Mouse (Mus musculus) CD4-positive helper T cell, adult 2 months (primary cell): ENCODE results near the gene Haus3.

Source experiments
- DNase-seq: peaks from one replicate; pipeline ENCODE4 v3.0.0-alpha.2; 2012; ENCODE audit warnings: low read depth, missing footprints, low spot score

Haus3 gene

GRCm38 (mm10) chr5:34186961-34187391 is 17.6 kb upstream of the Haus3 start:
- DNase-seq = peak; percentile 61

GRCm38 (mm10) chr5:34186391-34186790 is 17.1 kb upstream of the Haus3 start:
- no peak for DNase-seq

DNA sequence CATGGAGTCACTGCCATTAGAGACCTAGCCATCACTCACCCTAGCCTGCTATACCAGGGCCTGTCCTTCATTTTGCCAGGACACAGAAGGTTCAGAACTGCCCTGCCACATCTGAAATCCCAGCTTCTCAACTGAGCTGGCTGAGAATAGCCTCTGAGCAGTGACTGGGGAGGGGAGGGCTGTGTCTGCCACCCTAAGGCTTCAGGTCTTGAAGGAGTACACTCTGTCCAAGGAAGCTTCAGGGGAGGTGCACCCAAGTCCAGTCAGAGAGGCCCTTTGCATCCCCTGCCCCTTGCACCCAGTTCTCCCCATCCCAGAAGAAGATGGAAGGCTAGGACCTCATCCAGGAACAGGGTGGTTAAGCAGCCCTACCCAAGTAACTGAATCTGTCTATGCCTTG is 16.5 kb upstream of the Haus3 start:
- no peak for DNase-seq

GRCm38 (mm10) chr5:34185051-34185580 is 15.8 kb upstream of the Haus3 start:
- DNase-seq = no peak

GRCm38 (mm10) chr5:34183976-34184375 is 14.6 kb upstream of the Haus3 start:
- no peak for DNase-seq

DNA sequence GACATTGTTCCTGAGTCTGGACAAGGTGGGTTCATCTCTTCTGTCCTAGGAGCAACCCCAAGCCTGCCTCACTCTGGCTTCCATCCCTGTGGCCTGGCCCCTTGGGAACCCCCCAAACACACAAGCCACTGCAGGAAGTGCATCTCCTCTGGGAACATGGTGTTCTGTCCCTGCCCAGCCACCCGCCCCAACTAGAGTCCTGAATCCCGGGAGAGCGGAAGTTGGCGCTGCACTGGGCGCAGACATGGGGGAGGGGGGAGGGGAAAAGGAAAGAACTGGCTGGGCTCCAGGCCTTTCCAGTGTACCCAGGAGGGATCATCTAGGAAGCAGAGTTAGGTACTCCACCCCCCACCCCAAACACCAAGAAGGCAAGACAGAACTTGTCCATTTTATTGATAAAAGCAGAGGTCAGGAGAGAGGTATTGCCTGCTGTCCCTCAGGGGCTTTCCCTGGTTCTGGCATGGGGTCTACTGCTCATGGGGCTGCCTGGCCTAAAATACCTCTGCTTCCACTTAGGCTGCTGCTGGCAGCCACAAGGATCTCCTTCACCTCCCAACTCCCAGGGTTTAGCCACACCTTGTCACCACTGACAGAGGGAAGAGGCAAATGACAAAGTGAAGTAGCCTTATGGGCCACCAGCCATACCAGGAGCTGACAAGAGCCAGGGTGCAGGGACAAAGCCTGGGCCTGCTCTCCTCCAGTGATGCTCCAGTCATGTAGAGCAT is 14.0 kb upstream of the Haus3 start:
- no peak for DNase-seq

DNA sequence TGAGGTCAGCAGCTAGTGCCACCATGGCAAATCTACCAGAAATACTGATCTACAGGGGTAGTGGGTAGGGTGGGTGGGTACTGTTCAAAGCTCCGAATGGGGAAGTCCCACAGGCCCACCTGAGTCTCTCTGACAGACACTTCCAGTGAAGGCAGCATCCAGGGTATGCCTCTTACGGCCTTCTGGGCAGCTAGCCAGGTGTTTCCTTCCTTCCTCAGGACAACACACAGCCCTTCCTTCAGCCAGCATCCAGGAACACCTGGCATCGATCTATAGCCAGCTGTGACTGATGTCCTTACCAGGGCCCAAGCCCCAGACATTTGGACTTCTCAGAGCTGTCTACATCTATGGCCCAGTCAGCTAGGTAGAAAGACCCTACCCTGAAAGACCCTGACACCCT is 13.2 kb upstream of the Haus3 start:
- no peak for DNase-seq

- no peak for DNase-seq
Observed at GRCm38 (mm10) chr5:34177821-34178220, 8.5 kb upstream of the Haus3 start.

GRCm38 (mm10) chr5:34177091-34177490 is 7.8 kb upstream of the Haus3 start:
- DNase-seq = no peak

GRCm38 (mm10) chr5:34176691-34177090 is 7.4 kb upstream of the Haus3 start:
- no peak for DNase-seq

DNA sequence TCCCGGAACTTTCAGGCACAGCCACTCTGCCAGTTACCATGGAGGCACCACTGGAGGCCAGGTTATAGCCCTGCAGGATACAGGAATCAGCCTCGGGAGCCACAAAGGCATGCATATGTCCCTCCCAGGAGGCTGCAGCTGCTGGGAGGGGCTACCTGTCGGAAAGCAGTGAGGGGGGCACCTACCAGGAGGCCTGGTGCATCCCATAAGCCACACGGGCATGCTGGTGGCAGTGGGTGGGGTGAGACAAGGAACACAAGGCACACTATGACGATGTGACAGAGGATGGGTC is 6.0 kb upstream of the Haus3 start:
- no peak for DNase-seq

GRCm38 (mm10) chr5:34174550-34175402 is 5.4 kb upstream of the Haus3 start:
- peak; percentile 0 for DNase-seq

DNA sequence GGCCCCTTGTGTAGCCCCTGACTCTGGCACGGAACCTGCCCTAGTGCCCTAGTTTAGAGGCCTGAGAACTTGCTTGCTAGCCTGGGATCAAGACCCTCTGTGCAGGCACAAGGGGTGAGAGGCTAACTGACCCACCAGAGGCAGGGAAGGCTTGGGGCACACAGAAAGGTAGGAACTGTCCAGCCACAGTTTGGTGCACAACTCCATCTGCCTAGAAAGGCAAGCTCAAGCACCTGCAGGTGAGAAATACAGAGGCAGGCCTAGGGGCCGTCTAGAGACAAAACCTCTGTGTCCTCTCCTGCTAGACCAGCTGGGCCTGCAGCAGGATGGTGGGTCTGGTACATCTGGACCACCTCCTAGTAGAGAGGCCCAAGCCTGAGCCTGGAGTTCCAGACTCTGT is 4.7 kb upstream of the Haus3 start:
- no peak for DNase-seq

DNA sequence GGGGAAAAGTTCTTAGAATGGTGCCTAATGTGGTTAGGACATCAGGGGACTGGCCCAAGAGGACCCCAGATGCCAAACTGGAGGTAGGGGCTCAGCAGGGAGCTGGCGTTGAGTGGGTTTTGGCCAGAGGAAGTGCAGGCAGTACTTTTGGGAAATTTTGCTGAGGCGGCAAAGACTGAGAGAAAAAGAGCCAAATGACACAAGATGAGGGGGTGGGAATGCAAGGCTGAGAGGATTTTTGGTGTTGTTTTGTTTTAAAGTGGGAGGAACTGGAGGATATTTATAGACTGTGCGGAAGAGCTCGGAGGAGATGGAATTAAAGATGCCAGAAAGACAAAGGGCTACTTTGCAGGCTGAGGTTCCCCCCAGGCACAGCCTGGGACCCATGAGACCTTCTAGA is 1.4 kb upstream of the Haus3 start:
- peak; percentile 6 for DNase-seq

DNA sequence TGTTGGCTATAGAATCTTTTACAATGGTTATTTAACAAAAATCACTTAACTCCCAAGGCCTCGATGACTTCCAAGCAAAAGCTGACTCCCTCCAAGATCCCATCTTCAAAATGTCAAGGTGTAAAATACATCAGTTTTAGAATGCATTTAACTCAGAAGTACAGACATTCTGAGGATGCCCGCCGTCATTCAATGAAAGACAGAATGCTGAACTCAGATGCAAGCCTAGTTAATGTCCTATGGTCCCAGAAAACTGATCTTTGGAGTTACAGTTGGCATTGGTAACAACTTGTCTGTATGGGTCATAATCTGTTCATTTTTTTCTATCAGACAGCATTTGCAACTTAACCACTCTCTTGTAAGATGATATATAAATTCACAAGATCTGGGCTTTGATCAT is 627 bp upstream of the Haus3 start:
- no peak for DNase-seq

DNA sequence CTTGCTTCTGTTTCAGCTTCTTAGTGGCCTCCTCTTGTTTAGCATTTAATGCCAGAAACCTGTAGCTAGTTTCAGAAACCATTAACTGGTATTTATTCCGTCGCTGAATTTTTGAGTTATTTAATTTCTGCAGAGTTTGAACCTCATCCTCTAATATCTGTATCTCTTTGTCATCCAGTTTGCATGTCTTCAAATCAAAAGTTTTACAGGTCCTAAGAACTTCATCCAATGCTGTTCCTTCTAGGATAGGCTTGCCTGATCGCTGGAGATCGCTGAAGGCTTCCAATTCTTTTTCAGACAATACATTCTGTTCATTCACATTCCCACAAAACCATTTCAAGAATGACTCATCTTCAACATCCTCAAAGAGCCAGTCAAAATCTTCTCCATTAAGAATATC is 1.5 kb downstream of the Haus3 start:
- DNase-seq = no peak

- no peak for DNase-seq
Observed at GRCm38 (mm10) chr5:34165793-34166192, 3.5 kb downstream of the Haus3 start.

DNA sequence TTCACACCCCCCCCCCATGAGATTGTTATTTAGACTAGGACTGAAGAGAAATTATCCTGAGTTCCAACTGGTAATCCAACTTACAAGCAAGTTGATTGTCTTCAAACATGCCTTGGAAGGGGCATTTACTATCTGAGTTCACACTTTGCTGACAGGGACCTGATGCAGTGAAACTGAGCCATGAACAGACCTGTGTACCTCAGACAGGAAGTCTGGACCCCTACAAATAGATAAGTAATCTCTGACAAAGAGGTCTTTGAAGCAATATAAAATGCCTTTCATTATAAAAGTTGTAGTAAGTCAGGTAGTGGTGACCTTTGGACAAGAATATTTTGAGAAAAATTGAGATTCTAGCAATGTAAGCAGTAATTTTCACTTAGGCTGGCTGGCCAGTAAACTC is 20.9 kb downstream of the Haus3 start:
- no peak for DNase-seq

- no peak for DNase-seq
Observed at GRCm38 (mm10) chr5:34147554-34147953, 21.8 kb downstream of the Haus3 start.

DNA sequence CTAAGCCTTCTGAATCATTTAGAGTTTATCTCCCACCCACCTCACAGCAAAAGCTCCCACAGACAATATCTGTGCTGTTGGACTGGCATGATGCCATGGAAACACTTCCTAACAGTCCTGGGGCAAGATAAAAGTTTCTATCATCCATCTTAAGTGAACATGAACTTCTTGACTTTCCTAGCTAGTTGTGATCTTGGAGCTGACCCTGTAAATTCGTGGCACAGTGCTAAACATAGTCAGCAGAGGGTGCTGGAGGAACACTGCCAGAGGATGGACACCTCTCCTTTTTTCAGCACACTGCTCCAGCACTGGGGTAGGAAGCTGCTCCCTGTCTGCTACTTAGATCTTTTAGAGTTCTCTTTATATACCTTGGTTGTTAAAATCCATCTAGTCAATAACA is 29.6 kb downstream of the Haus3 start:
- DNase-seq = peak; percentile 37

DNA sequence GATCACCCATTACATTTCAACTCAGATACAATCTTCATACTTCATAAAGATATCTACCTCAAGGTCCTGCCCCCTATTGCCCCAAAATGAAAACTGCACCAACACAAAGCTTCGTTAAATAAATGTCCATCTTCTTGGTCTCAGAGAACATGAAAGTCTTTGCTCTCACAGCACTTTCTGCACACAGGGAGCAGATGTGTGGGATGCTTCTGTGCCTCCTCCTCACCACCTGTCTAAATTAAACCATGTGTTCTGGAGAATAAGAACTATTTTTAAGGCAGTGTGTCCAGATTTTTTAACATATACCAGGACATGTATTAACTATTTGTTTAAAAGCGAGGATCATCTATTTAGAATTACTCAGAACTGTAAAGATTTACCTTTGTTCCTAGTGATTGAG is 36.6 kb downstream of the Haus3 start:
- no peak for DNase-seq

DNA sequence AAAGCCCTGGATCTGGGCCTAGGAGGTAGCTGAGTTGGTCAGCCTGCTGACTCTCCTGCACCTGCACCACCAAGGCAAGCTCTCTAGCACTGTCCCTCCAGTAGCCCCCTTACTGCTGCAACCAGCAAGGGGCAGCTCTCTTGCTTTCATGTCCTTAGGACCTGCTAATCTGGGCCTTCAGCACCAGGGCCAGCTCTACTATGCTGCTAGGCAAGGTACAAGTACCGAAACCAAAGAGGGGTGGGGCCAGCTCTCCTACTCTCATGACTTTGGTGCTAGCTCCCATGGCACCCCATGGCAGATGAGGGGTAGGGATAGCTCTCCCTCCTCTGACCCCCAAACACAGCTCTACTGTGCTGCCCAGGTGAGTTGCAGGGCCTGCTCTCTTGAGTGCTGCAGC is 45.2 kb downstream of the Haus3 start:
- DNase-seq = no peak
